Mouse (Mus musculus) kidney, postnatal 14 days (tissue): Measurements from ENCODE around the gene Clptm1.
"Not testable (repeated sequence)": the region's sequence is repeated elsewhere in the genome, so short reads cannot be mapped to it uniquely, and the experiment has no call there.

Source experiments
- DNase-seq: peaks from one replicate; pipeline ENCODE4 v3.0.0; 2022; ENCODE audit warnings: mixed read lengths

Clptm1 gene

GRCm38 (mm10) chr7:19604606-19605214 lies 60.1 kb downstream of the Clptm1 start:
- not testable (repeated sequence) for DNase-seq

- DNase-seq, result peak; percentile 97
Measured at GRCm38 (mm10) chr7:19603849-19604605, 60.8 kb downstream of the Clptm1 start, which contains the start of gene Clasrp. Clasrp (minus strand) TSS chr7:19604486.

GRCm38 (mm10) chr7:19603055-19603454 lies 61.8 kb downstream of the Clptm1 start:
- DNase-seq, result no peak

- no peak for DNase-seq
Measured at GRCm38 (mm10) chr7:19600562-19600961, 64.3 kb downstream of the Clptm1 start.

- no peak for DNase-seq
Measured at GRCm38 (mm10) chr7:19593061-19593730, 71.6 kb downstream of the Clptm1 start.

GRCm38 (mm10) chr7:19589917-19590316 lies 74.9 kb downstream of the Clptm1 start:
- DNase-seq, result peak; percentile 80

- peak; percentile 59 for DNase-seq
Measured at GRCm38 (mm10) chr7:19589207-19589606, 75.6 kb downstream of the Clptm1 start.

- no peak for DNase-seq
Measured at GRCm38 (mm10) chr7:19586269-19586668, 78.6 kb downstream of the Clptm1 start.
